Mouse (Mus musculus): ENCODE measurements around the gene Mindy1.
"Not testable (repeated sequence)": the region's sequence is repeated elsewhere in the genome, so short reads cannot be mapped to it uniquely, and the experiment has no call there.

The Mindy1 gene

DNA sequence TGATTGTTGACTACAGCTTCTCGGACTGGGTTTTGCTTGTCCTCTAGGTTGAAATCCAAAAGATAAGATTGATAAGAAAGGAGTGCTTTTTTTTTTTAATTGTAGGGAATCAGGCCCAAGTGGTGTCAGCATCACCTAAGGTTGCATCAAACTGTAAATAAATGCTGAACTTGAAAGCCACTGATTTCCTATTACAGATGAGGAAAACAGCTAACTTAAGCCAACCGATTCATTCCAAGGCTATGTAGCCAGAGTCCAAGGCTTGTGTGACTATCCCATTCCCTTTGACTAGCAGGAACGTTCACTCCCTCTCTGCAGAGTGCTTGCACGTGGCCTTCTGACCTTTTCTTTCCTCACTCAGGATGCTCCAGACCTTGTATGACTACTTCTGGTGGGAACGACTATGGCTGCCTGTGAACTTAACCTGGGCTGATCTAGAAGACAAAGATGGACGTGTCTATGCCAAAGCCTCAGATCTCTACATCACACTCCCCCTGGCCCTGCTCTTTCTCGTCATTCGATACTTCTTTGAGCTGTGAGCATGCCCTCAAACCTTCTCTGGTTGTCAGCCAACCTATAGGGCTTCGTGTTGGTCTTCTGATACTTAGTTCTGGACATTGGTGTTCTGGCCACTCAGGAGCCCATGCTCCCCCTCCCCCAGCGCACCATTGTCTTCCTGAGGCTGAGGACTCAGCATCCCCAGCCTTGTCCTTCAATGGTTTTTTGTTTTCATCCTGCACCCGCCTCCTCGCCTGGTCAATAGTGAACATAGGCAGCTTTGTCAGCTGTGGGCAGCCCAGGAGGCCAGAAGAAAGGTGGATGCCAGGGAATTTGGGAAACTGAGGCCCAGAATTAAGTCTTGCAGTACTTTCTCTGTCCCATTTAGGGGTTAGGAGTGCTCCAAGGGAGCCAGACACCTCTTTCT, 38.8 kb downstream of the Mindy1 start:
- DNase-seq (ENCODE audit: low spot score in 2 of 2): no peak

GRCm38 (mm10) chr3:95323429-95323828, 42.3 kb downstream of the Mindy1 start:
- no peak for DNase-seq (ENCODE audit: low spot score in 2 of 2)

DNA sequence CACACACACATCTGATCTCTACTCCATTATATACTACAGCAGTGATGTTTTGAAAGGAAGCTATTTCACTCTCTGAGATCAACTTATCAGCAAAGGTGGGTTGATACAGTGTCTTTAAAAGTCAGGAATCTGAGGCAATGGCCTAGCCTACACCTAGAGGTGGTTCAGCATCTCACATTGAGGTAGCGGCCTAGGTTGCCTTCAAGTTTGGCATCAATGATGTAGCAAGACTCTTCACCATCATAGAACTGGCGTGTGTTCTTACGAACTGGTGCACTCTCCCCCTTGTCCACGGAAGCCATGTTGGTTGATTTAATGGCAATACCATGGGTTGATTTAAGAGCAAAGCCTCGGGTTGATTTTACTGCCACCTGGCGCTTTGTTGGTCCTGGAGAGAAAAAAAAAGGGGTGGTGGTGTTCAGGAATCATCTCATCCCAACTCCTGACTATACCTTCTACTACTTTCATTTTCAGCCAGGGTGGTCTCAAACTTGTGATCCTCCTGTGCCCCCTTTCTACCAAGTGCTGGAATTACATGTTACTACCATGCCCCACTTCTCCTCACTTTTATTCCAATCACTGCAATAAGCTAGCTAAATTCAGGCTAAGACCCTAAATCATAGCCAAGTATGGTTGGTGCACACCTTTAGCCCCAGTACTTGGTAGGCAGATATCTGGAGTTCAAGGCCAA, 43.5 kb downstream of the Mindy1 start:
- no peak for DNase-seq (ENCODE audit: low spot score in 2 of 2)

GRCm38 (mm10) chr3:95328803-95329404, 47.8 kb downstream of the Mindy1 start:
- DNase-seq (ENCODE audit: low spot score in 2 of 2): no peak

DNA sequence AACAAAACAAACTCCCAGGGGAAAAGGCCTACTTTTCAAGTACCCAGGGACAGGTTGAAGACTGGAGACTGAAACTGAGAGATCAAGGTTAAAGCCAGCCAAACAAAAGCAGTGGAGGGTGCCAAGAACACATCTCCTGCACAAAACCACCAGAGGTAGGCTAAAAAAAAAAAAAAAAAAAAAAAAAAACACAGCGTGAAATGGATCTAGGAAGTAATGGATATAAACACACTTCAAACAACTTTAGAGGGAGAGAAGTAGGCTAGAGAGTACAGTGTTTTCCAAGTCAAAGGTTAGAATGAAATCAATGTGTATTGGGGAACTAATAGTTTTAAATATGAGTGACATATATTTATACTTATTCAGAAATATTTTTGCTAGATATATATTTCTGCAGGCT, 50.4 kb downstream of the Mindy1 start:
- DNase-seq (ENCODE audit: low spot score in 2 of 2): no peak

DNA sequence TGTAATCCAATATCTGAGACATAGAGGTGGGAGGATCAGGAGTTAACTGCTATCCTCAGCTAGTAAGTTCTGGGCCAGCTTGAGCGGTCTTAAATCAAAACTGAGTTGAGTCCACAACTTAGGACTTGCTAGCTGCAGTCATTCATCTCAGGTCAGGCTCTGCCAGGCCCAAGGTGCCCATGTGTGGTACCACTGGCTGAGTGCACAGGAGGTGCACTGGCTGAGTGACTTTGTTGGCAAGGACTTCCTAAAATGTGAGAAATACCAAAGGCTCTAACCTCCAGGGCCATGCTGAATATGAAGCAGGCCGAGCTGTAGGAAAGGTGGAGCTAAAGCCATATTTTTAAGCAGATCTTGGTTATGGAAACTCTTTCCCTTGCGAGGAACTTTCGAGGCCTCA, 56.2 kb downstream of the Mindy1 start:
- DNase-seq (ENCODE audit: low spot score in 2 of 2): no peak

DNA sequence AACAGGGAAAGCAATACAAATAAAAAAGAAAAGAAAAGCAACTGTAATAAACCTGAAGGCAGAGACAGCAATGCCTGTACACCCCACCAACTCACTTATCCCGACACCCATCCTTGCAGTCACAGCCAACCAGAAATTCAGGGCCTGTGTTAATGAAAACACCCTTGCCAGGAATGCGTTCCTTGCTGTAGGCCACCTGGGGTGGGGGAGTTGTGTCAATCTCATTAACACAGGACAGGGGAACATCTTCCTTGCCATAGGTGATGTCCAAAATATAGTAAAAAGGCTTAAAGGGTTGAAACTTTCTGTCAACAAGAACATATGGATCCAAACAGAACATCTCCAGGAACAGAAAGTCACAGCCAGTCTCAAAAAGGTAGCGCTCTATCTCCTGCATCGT, 57.1 kb downstream of the Mindy1 start:
- no peak for DNase-seq (ENCODE audit: low spot score in 2 of 2)

DNA sequence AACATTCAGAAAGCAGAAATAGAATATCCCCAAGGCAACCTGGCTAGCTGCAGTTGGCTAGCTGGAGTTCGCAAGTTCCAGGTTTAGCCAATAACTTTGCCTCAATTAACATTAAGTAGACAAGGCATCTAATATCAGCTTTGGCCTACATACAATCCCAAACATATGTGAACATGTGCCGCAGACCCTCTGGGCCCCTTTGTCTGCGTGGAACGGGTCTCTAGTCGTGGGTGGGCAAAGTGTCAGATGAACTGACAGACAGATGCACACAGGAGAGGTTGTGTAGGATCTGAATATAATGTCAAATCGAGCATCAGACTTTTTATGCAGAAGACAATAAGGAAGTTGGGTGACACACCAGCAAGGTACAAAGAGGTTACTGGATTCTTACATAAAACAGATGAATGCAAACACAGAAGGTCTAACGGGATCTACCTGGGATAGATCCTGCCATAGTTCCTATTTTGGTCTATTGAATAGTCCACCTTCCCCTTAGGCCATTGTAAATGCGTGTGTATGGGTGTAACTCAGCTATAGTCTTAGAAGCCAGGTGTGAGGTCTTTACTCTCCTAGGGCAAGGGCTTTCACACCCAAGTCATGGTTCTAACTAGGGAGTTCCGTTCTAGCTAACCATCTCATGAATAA, 62.3 kb downstream of the Mindy1 start:
- not testable (repeated sequence) for DNase-seq (ENCODE audit: low spot score in 2 of 2)
